Mouse (Mus musculus): ENCODE results near the gene Art5. TPM values are rescaled to one million over a fixed set of nuclear protein-coding genes. Genes with fewer than 3 reads are reported as not detected.

Art5 gene
- polyA plus RNA-seq, 1 experiment from 2014 or later: 0.50 TPM

- H3K4me1 ChIP-seq (replicated peaks): peaks cover 33% of the 10 kb centered on the region
- H3K9me3 ChIP-seq: no peaks in the 10 kb centered on the region
- 78% methylated on average over 5 of the region's 5 CpGs for WGBS
- no peak overlapping the region for H3K9ac ChIP-seq (replicated peaks)
- H3K4me2 ChIP-seq (replicated peaks): no peak overlapping the region
- H3K36me3 ChIP-seq: no peaks in the 10 kb centered on the region
- no peak overlapping the region for H3K4me3 ChIP-seq (replicated peaks)
- H3K27me3 ChIP-seq: peaks cover 4% of the 10 kb centered on the region
- no peak overlapping the region for H3K27ac ChIP-seq
- no peak for ATAC-seq
These were observed 5.2 kb downstream of the Art5 start for GRCm38 (mm10) chr7:102104126-102104525.

DNA sequence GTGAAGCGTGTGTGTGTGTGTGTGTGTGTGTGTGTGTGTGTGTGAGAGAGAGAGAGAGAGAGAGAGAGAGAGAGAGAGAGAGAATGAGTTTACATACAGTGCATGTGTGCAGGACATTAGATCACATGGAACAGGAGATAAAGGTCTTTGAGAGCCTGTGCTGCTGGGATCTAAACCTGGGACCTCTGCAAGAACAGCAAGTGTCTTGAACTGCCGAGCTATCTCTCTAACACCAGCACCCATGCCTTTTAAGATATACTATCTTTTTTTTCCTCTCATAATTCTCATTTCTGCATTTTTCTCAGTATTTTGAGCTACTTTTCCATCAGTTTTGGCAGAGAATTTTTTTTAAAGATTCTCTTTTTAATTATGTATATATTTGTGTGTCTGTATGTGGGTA, 5.7 kb downstream of the Art5 start:
- no peaks in the 10 kb centered on the region for H3K36me3 ChIP-seq
- H3K9ac ChIP-seq (replicated peaks): no peak overlapping the region
- no peaks in the 10 kb centered on the region for H3K9me3 ChIP-seq
- WGBS: 79% methylated on average over 2 of the region's 2 CpGs
- H3K4me3 ChIP-seq (replicated peaks): no peak overlapping the region
- H3K27me3 ChIP-seq: peaks cover 9% of the 10 kb centered on the region
- no peak overlapping the region for H3K4me2 ChIP-seq (replicated peaks)
- no peak for ATAC-seq
- H3K27ac ChIP-seq: no peak overlapping the region
- peaks cover 33% of the 10 kb centered on the region for H3K4me1 ChIP-seq (replicated peaks)

DNA sequence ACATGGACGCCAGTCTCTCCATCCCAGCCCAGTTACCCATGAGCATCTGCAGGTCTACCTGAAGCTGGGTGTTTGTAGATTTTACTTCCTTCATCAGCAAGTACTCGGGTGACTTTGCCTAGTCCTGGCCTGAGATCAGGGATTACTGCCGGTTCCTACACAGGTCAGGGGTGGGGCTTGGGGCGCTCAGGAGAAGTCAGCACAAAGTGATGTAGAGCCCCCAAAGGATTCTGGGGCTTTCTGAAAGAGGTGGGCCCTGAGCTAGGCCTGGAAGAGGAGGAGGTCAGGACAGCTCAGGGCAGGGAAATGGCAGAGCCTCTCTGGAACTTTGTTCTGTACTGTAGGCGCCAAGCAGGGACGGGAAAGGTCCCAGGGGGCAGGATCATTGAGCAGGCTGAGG, 6.6 kb downstream of the Art5 start:
- no peak overlapping the region for H3K4me3 ChIP-seq (replicated peaks)
- H3K4me1 ChIP-seq (replicated peaks): peaks cover 33% of the 10 kb centered on the region
- H3K36me3 ChIP-seq: no peaks in the 10 kb centered on the region
- H3K27ac ChIP-seq: no peak overlapping the region
- WGBS: 38% methylated on average over 6 of the region's 6 CpGs
- H3K9ac ChIP-seq (replicated peaks): no peak overlapping the region
- peaks cover 10% of the 10 kb centered on the region for H3K27me3 ChIP-seq
- no peaks in the 10 kb centered on the region for H3K9me3 ChIP-seq
- no peak for ATAC-seq
- H3K4me2 ChIP-seq (replicated peaks): no peak overlapping the region

GRCm38 (mm10) chr7:102102241-102102640, 7.0 kb downstream of the Art5 start:
- Histone ChIP-seq H3K27ac (no peak overlapping the region), H3K36me3 (no peaks in the 10 kb centered on the region), H3K4me2 (replicated peaks) (no peak overlapping the region), H3K9me3 (no peaks in the 10 kb centered on the region), H3K4me1 (replicated peaks) (peaks cover 33% of the 10 kb centered on the region), H3K27me3 (peaks cover 10% of the 10 kb centered on the region), H3K4me3 (replicated peaks) (no peak overlapping the region), H3K9ac (replicated peaks) (no peak overlapping the region)
- no peak for ATAC-seq
- 31% methylated on average over 8 of the region's 8 CpGs for WGBS

DNA sequence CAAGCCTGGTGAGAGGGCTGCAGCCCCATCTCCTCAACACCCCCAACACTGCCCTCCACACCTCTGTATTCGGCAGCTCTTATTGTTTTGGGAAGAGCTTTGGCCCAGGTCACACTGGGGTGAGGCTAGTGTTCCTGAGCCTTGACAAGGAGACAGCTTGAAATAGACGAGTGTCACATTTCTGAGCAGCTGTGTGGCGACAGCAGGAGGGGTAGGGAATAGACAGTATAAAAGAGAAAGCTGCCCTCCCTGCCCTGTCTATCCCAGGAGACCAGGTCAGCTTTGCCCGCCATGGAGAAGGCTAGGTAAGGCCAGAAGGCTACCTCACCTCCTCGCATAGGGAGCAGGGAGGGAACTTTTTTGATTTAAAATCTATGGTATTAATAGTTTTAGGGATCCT, 7.8 kb downstream of the Art5 start, which contains the start of gene Art1:
Gene Art1 (plus strand): TSS at position 257 of the 400 bp plus-strand sequence.
- Histone ChIP-seq H3K4me1 (replicated peaks) (peaks cover 26% of the 10 kb centered on the region), H3K4me2 (replicated peaks) (0 out of 2 replicates have a peak within 1 kb of the TSS, but pooled peaks have one; percentile 49), H3K4me3 (replicated peaks) (no peak within 1 kb of the TSS), H3K27me3 (peaks cover 10% of the 10 kb centered on the region), H3K36me3 (no peaks in the 10 kb centered on the region), H3K9ac (replicated peaks) (no peak within 1 kb of the TSS), H3K27ac (no peak within 1 kb of the TSS), H3K9me3 (no peaks in the 10 kb centered on the region)
- no peak for ATAC-seq
- 43% methylated on average over 5 of the region's 5 CpGs for WGBS

DNA sequence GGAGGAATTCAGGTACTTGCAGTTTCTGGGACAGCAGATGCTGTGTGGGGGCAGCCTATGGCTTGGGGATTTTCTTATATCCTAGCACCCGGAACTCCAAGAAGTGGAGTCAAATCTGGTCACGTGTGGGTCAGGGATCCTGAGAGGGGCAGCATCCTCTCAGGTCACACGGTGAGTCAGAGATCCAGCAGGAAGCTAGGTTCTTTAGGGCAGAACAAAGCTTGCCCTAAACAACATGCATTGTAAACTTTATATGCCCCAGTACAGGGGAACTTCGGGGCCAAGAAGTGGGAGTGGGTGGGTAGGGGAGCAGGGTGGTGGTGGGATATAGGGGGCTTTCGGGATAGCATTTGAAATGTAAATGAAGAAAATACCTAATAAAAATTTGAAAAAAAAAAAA, 8.4 kb downstream of the Art5 start:
- Histone ChIP-seq H3K27ac (no peak overlapping the region), H3K36me3 (no peaks in the 10 kb centered on the region), H3K9me3 (no peaks in the 10 kb centered on the region), H3K27me3 (peaks cover 10% of the 10 kb centered on the region), H3K4me3 (replicated peaks) (no peak overlapping the region), H3K9ac (replicated peaks) (no peak overlapping the region), H3K4me1 (replicated peaks) (peaks cover 26% of the 10 kb centered on the region), H3K4me2 (replicated peaks) (no peak overlapping the region)
- no peak for ATAC-seq
- 65% methylated on average over 5 of the region's 5 CpGs for WGBS

DNA sequence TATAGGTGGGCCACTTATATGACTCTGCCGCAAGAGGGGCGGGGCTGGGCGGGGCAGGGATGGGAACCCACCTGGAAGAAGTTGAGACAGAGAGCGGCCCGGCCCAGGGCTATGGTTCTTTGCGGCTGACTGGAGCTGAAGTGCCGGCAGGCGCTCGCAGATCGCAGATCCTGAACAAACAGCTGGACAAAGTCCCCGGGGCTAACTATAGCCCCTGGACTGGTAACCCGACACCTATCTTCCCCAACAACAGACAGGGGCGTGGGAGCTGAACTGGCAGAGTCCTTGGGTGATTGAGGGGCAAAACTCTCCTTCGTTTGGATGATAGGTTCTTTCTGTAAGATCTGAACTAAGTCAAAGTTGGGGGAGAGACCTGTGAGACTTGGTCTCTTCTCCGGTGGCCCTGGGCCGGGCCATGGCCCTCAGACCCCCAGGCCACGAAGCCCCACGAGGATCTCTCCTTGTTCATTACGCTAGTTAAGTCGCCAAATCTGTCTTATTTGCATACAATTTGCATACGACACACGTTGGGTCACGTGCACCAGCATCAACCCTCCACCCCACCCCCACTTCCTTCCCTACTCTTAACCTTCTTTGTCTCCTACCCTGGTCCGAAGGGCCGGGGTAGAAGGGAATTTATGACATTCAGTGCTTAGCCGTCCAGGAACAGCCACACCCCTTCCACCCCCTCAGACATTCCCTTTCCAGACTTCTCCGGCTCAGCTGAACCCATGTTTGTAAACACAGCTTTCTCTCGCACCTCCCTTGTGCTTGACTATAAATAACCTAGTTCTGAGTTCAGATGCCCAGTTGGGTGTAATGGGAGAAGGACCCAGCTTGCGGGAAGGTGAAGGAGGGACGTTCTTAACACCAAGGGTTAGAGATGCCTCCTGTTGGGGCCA, 9.3 kb downstream of the Art5 start:
- WGBS: 5% methylated on average over 30 of the region's 30 CpGs
- Histone ChIP-seq H3K36me3 (no peaks in the 10 kb centered on the region), H3K27me3 (peaks cover 10% of the 10 kb centered on the region), H3K9me3 (no peaks in the 10 kb centered on the region), H3K4me2 (replicated peaks) (peak overlapping the region; percentile 49), H3K4me1 (replicated peaks) (peaks cover 26% of the 10 kb centered on the region), H3K9ac (replicated peaks) (peak overlapping the region; percentile 3; the same call in 1 of the 2 replicates), H3K27ac (no peak overlapping the region), H3K4me3 (replicated peaks) (peak overlapping the region; percentile 21)
- peak; percentile 68 for ATAC-seq

DNA sequence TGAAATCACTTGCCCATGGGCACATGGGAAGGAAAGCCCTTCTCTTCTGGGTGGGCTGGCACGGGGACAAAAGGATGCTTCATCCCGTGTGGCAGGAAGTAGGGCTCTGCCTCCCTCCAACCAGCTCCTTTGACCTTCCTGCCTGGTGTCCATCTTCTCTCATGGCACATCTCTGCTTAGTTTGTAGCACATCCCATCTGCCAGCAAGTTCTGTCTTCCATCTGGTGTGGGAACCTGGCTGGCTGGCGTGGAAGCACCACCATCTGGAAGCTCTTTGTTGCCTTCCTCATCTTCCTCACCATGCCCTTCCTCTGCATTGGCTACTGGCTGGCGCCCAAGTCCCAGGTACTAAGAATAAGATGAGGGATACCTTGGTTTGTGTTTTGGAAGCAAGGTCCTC, 22.0 kb downstream of the Art5 start:
- Histone ChIP-seq H3K27ac (no peak overlapping the region), H3K4me2 (replicated peaks) (no peak overlapping the region), H3K9ac (replicated peaks) (no peak overlapping the region), H3K9me3 (no peaks in the 10 kb centered on the region), H3K4me1 (replicated peaks) (no peaks in the 10 kb centered on the region), H3K27me3 (no peaks in the 10 kb centered on the region), H3K4me3 (replicated peaks) (no peak overlapping the region), H3K36me3 (peaks cover 46% of the 10 kb centered on the region)
- no peak for ATAC-seq
- 90% methylated on average over 4 of the region's 4 CpGs for WGBS

- no peak overlapping the region for H3K4me3 ChIP-seq (replicated peaks)
- no peak overlapping the region for H3K9ac ChIP-seq (replicated peaks)
- no peaks in the 10 kb centered on the region for H3K9me3 ChIP-seq
- no peak for ATAC-seq
- H3K36me3 ChIP-seq: peaks cover 65% of the 10 kb centered on the region
- no peak overlapping the region for H3K27ac ChIP-seq
- no peaks in the 10 kb centered on the region for H3K27me3 ChIP-seq
- 95% methylated on average over 26 of the region's 26 CpGs for WGBS
- no peak overlapping the region for H3K4me2 ChIP-seq (replicated peaks)
- no peaks in the 10 kb centered on the region for H3K4me1 ChIP-seq (replicated peaks)
These were observed 25.1 kb downstream of the Art5 start for GRCm38 (mm10) chr7:102084041-102084696.

- H3K4me2 ChIP-seq (replicated peaks): no peak within 1 kb of the TSS
- no peaks in the 10 kb centered on the region for H3K9me3 ChIP-seq
- no peak within 1 kb of the TSS for H3K4me3 ChIP-seq (replicated peaks)
- no peak within 1 kb of the TSS for H3K9ac ChIP-seq (replicated peaks)
- no peak within 1 kb of the TSS for H3K27ac ChIP-seq
- WGBS: 80% methylated on average over 5 of the region's 5 CpGs
- no peaks in the 10 kb centered on the region for H3K27me3 ChIP-seq
- H3K36me3 ChIP-seq: peaks cover 68% of the 10 kb centered on the region
- H3K4me1 ChIP-seq (replicated peaks): no peaks in the 10 kb centered on the region
- ATAC-seq: no peak
These were observed 26.5 kb downstream of the Art5 start, which contains the start of gene Trpc2 for GRCm38 (mm10) chr7:102082816-102083215. Trpc2 (plus strand) TSS chr7:102083116.

- Histone ChIP-seq H3K9me3 (no peaks in the 10 kb centered on the region), H3K4me3 (replicated peaks) (no peak overlapping the region), H3K9ac (replicated peaks) (no peak overlapping the region), H3K36me3 (peaks cover 78% of the 10 kb centered on the region), H3K27me3 (no peaks in the 10 kb centered on the region), H3K4me2 (replicated peaks) (no peak overlapping the region), H3K27ac (no peak overlapping the region), H3K4me1 (replicated peaks) (no peaks in the 10 kb centered on the region)
- 96% methylated on average over 5 of the region's 5 CpGs for WGBS
- no peak for ATAC-seq
These were observed 27.5 kb downstream of the Art5 start for GRCm38 (mm10) chr7:102081784-102082183.

- Histone ChIP-seq H3K4me2 (replicated peaks) (no peak overlapping the region), H3K27ac (no peak overlapping the region), H3K36me3 (peaks cover 86% of the 10 kb centered on the region), H3K27me3 (no peaks in the 10 kb centered on the region), H3K4me3 (replicated peaks) (no peak overlapping the region), H3K9ac (replicated peaks) (no peak overlapping the region), H3K4me1 (replicated peaks) (no peaks in the 10 kb centered on the region), H3K9me3 (no peaks in the 10 kb centered on the region)
- no peak for ATAC-seq
- WGBS: 92% methylated on average over 8 of the region's 8 CpGs
These were observed 29.0 kb downstream of the Art5 start for GRCm38 (mm10) chr7:102080311-102080710.
